Mouse (Mus musculus) ES-Bruce4 (cell line): ENCODE results near the gene Adh6b. TPM values are rescaled to one million over a fixed set of nuclear protein-coding genes. Genes with fewer than 3 reads are reported as not detected.

Source experiments
- H3K27ac ChIP-seq: 2 replicates; pipeline ENCODE4 v1.5.1; 2012; ENCODE audit warnings: low read length, inconsistent platforms; ENCODE audit not compliant: insufficient read depth
- H3K27me3 ChIP-seq: 2 replicates; pipeline ENCODE4 v1.6.1; 2012; ENCODE audit warnings: mild to moderate bottlenecking, low read length, inconsistent platforms; ENCODE audit not compliant: control insufficient read depth, poor library complexity, insufficient read depth, severe bottlenecking
- H3K36me3 ChIP-seq: 2 replicates; pipeline ENCODE4 v1.6.1; 2012; ENCODE audit warnings: inconsistent platforms, mild to moderate bottlenecking, low read length, moderate library complexity; ENCODE audit not compliant: control insufficient read depth, poor library complexity, insufficient read depth, severe bottlenecking
- H3K4me1 ChIP-seq: one replicate; pipeline ENCODE4 v1.8.1; 2011; ENCODE audit warnings: low read length; ENCODE audit not compliant: control insufficient read depth, insufficient read depth
- H3K4me3 ChIP-seq: 2 replicates; pipeline ENCODE4 v1.5.1; 2011; ENCODE audit warnings: low read depth, mild to moderate bottlenecking, low read length
- H3K9ac ChIP-seq: 2 replicates; pipeline ENCODE4 v1.6.1; 2012; ENCODE audit warnings: low read depth, mild to moderate bottlenecking, inconsistent platforms; ENCODE audit not compliant: poor library complexity, severe bottlenecking
- H3K9me3 ChIP-seq: replicated peaks from 2 replicates; pipeline ENCODE4 v1.6.1; 2012; ENCODE audit warnings: mild to moderate bottlenecking, low read length, inconsistent platforms; ENCODE audit not compliant: control insufficient read depth, poor library complexity, insufficient read depth, severe bottlenecking
- CTCF ChIP-seq: IDR thresholded peaks from one replicate; pipeline ENCODE4 v1.8.1; 2011; ENCODE audit warnings: low read depth, low read length
- EP300 ChIP-seq: IDR thresholded peaks from 2 replicates; pipeline ENCODE4 v1.6.1; 2011; ENCODE audit warnings: low read depth, low read length; ENCODE audit not compliant: insufficient read depth
- POLR2A ChIP-seq: IDR thresholded peaks from one replicate; pipeline ENCODE4 v1.8.1; 2011; ENCODE audit warnings: low read length; ENCODE audit not compliant: insufficient read depth
- polyA plus RNA-seq: library from polyadenylated mRNA; stranded (reverse); fragments of >200 nt; gene quantifications from 2 replicates; pipeline ENCODE4 v1.2.4, GENCODE M21; 2011; ENCODE audit warnings: low read depth; ENCODE audit not compliant: missing spikeins, insufficient read depth, insufficient read length

Adh6b gene
- polyA plus RNA-seq, 1 experiment, result not detected

- no peak overlapping the region for H3K9ac ChIP-seq
- H3K27me3 ChIP-seq, result no peaks in the 10 kb centered on the region
- no peaks in the 10 kb centered on the region for H3K36me3 ChIP-seq
- H3K4me1 ChIP-seq, result no peaks in the 10 kb centered on the region
- no peak for TF ChIP-seq CTCF
- no peak for TF ChIP-seq POLR2A
- TF ChIP-seq EP300, result no peak
- H3K9me3 ChIP-seq, result no peaks in the 10 kb centered on the region
- H3K27ac ChIP-seq, result no peak overlapping the region
- H3K4me3 ChIP-seq, result no peak overlapping the region
Observed at GRCm38 (mm10) chr3:138305486-138306289, 35.9 kb upstream of the Adh6b start.

- Histone ChIP-seq H3K27ac (no peak overlapping the region), H3K9ac (no peak overlapping the region)
Observed at GRCm38 (mm10) chr3:138306290-138306683, 35.3 kb upstream of the Adh6b start.

GRCm38 (mm10) chr3:138309910-138310309 is 31.7 kb upstream of the Adh6b start:
- Histone ChIP-seq H3K36me3 (no peaks in the 10 kb centered on the region), H3K4me3 (no peak overlapping the region), H3K9ac (no peak overlapping the region), H3K27ac (no peak overlapping the region), H3K27me3 (no peaks in the 10 kb centered on the region), H3K4me1 (no peaks in the 10 kb centered on the region), H3K9me3 (no peaks in the 10 kb centered on the region)
- TF ChIP-seq EP300 (no peak), POLR2A (no peak), CTCF (no peak)

More at GRCm38 (mm10) chr3:138306290-138306683, 35.3 kb upstream of the Adh6b start:
- Histone ChIP-seq H3K27me3 (no peaks in the 10 kb centered on the region), H3K9me3 (no peaks in the 10 kb centered on the region), H3K36me3 (no peaks in the 10 kb centered on the region), H3K4me3 (no peak overlapping the region), H3K4me1 (no peaks in the 10 kb centered on the region)
- TF ChIP-seq POLR2A, result no peak
- no peak for TF ChIP-seq EP300
- TF ChIP-seq CTCF, result no peak

GRCm38 (mm10) chr3:138311015-138311414 is 30.6 kb upstream of the Adh6b start:
- Histone ChIP-seq H3K4me1 (no peaks in the 10 kb centered on the region), H3K36me3 (no peaks in the 10 kb centered on the region), H3K27me3 (no peaks in the 10 kb centered on the region), H3K4me3 (no peak overlapping the region), H3K27ac (no peak overlapping the region), H3K9ac (no peak overlapping the region), H3K9me3 (no peaks in the 10 kb centered on the region)
- TF ChIP-seq CTCF (peak; percentile 59), EP300 (no peak), POLR2A (no peak)

GRCm38 (mm10) chr3:138312965-138313364 is 28.6 kb upstream of the Adh6b start, which contains the start of gene Adh6a:
Adh6a (plus strand) TSS chr3:138313286.
- TF ChIP-seq CTCF (no peak), EP300 (no peak), POLR2A (no peak)
- H3K27ac ChIP-seq, result no peak within 1 kb of the TSS

GRCm38 (mm10) chr3:138316908-138317472 is 24.6 kb upstream of the Adh6b start:
- Histone ChIP-seq H3K9ac (no peak overlapping the region), H3K4me1 (no peaks in the 10 kb centered on the region), H3K27me3 (no peaks in the 10 kb centered on the region), H3K36me3 (no peaks in the 10 kb centered on the region), H3K27ac (no peak overlapping the region), H3K9me3 (no peaks in the 10 kb centered on the region), H3K4me3 (no peak overlapping the region)
- TF ChIP-seq EP300, result no peak
- TF ChIP-seq CTCF, result no peak
- no peak for TF ChIP-seq POLR2A

More at GRCm38 (mm10) chr3:138312965-138313364, 28.6 kb upstream of the Adh6b start, which contains the start of gene Adh6a:
- Histone ChIP-seq H3K9ac (no peak within 1 kb of the TSS), H3K9me3 (no peaks in the 10 kb centered on the region), H3K4me3 (no peak within 1 kb of the TSS), H3K4me1 (no peaks in the 10 kb centered on the region), H3K27me3 (no peaks in the 10 kb centered on the region), H3K36me3 (no peaks in the 10 kb centered on the region)
